Mouse (Mus musculus) heart, adult 2 months (tissue): ENCODE results near the gene Gpx7.
"Not testable (repeated sequence)": the region's sequence is repeated elsewhere in the genome, so short reads cannot be mapped to it uniquely, and the experiment has no call there.

ENCODE experiments used
- CTCF ChIP-seq: fragments of 200-600 bp; IDR thresholded peaks from 2 replicates; pipeline ENCODE4 v1.8.1; 2022; ENCODE audit warnings: antibody characterized with exemption, mild to moderate bottlenecking, moderate library complexity
- POLR2A ChIP-seq: fragments of 200-500 bp; IDR thresholded peaks from 2 replicates; pipeline ENCODE4 v1.6.1; 2011; ENCODE audit warnings: mild to moderate bottlenecking, low read depth, low read length, control low read depth; ENCODE audit not compliant: insufficient read depth

DNA sequence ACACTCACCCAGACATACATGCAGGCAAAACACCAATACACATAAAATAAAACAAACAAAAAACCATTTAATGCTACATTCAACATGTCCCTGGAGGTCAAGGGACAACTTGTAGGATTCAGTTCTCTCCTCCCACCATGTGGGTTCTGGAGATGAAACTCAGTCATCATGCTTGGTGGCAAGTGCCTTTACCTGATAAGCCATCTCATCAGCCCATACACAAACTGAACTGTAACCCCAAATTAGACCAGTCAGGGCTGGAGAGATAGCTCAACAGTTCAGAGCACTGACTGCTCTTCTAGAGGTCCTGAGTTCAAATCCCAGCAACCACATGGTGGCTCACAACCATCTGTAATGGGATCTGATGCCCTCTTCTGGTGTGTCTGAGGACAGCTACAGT, 53.2 kb downstream of the Gpx7 start:
- TF ChIP-seq CTCF, POLR2A: not testable (repeated sequence)
